Mouse (Mus musculus) liver, embryonic 14.5 days (tissue): ENCODE data around the gene Dlg2.

ENCODE experiments used
- CTCF ChIP-seq: IDR thresholded peaks from 2 replicates; pipeline ENCODE4 v1.5.1; 2016; ENCODE audit warnings: antibody characterized with exemption, low read depth, control low read depth
- EP300 ChIP-seq: IDR thresholded peaks from 2 replicates; pipeline ENCODE4 v1.6.1; 2016; ENCODE audit warnings: antibody characterized with exemption, low read depth

DNA sequence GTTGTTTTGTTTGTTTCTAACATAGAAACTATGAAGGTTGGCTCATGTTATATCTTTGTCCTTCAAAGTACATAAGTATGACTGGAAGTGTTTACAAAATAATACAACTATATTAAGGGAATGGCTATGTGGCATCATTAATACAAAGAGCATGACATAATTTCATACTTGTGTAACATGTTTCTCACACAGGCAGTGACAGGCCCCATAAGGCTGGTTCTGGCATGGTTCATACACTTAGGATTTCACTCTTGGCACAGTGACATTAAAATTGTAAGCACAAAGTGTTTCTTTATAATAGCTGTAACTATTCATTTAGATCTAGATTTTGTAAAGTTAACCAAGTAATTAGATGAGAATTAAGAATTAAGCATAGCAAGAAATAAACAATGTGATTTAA is 1678.1 kb downstream of the Dlg2 start:
- TF ChIP-seq CTCF (no peak), EP300 (no peak)
